Mouse (Mus musculus) urinary bladder, adult 2 months (tissue): ENCODE data around the gene Dusp8. TPM values are rescaled to one million over a fixed set of nuclear protein-coding genes. Genes with fewer than 3 reads are reported as not detected.

Source experiments
- DNase-seq: peaks from one replicate; pipeline ENCODE4 v3.0.0; 2022; ENCODE audit warnings: low spot score
- polyA plus RNA-seq: library from polyadenylated mRNA; depleted of rRNA; stranded (reverse); fragments of >200 nt; gene quantifications from 2 replicates; pipeline ENCODE4 v1.2.3, GENCODE M21; 2012; rRNA removed

Gene Dusp8
- polyA plus RNA-seq, 1 experiment, result 5.0 TPM

GRCm38 (mm10) chr7:142050536-142050935 is 45.1 kb downstream of the Dusp8 start:
- DNase-seq, result no peak

- DNase-seq, result no peak
Observed at GRCm38 (mm10) chr7:142045932-142046331, 49.7 kb downstream of the Dusp8 start.

- DNase-seq, result no peak
Observed at GRCm38 (mm10) chr7:142045344-142045743, 50.3 kb downstream of the Dusp8 start.

- DNase-seq, result no peak
Observed at GRCm38 (mm10) chr7:142040756-142041155, 54.9 kb downstream of the Dusp8 start.

GRCm38 (mm10) chr7:142037553-142038170 is 58.0 kb downstream of the Dusp8 start:
- no peak for DNase-seq

- no peak for DNase-seq
Observed at GRCm38 (mm10) chr7:142035048-142035811, 60.4 kb downstream of the Dusp8 start.

GRCm38 (mm10) chr7:142034198-142034597 is 61.4 kb downstream of the Dusp8 start:
- DNase-seq, result no peak

- no peak for DNase-seq
Observed at GRCm38 (mm10) chr7:142030073-142030472, 65.6 kb downstream of the Dusp8 start.

Other genes with a start within 250 kb of the Dusp8 start
- gene Tollip, start 177.3 kb downstream of the Dusp8 start, polyA plus RNA-seq, result 47.1 and 47.7 TPM in 2 replicates
- 0.27 and 0.34 TPM in 2 replicates for gene Brsk2, start 146.1 kb downstream of the Dusp8 start, polyA plus RNA-seq
- gene Mob2, start 34.8 kb downstream of the Dusp8 start, polyA plus RNA-seq, result 91.8 and 102 TPM in 2 replicates
- not detected in 2 replicates for gene Gm45618, start 24.9 kb upstream of the Dusp8 start, polyA plus RNA-seq
- not detected in 2 replicates for gene Gm39115, start 40.2 kb upstream of the Dusp8 start, polyA plus RNA-seq
- not detected in 2 replicates for gene Gm45337, start 48.8 kb upstream of the Dusp8 start, polyA plus RNA-seq
- gene Gm29735, start 61.3 kb upstream of the Dusp8 start, polyA plus RNA-seq, result not detected in 2 replicates
- not detected in 2 replicates for gene Gm4553, start 69.9 kb upstream of the Dusp8 start, polyA plus RNA-seq
- not detected in 2 replicates for gene Krtap5-2, start 80.2 kb upstream of the Dusp8 start, polyA plus RNA-seq
- not detected in 2 replicates for gene Gm10153, start 94.5 kb upstream of the Dusp8 start, polyA plus RNA-seq
- gene Krtap5-3, start 105.5 kb upstream of the Dusp8 start, polyA plus RNA-seq, result not detected in 2 replicates
- gene Gm7579, start 116.0 kb upstream of the Dusp8 start, polyA plus RNA-seq, result not detected in 2 replicates
- gene Krtap5-5, start 134.1 kb upstream of the Dusp8 start, polyA plus RNA-seq, result not detected in 2 replicates
- gene Gm40460, start 145.2 kb upstream of the Dusp8 start, polyA plus RNA-seq, result not detected in 2 replicates
- not detected in 2 replicates for gene Gm2431, start 162.5 kb upstream of the Dusp8 start, polyA plus RNA-seq
- not detected in 2 replicates for gene Gm4559, start 178.5 kb upstream of the Dusp8 start, polyA plus RNA-seq
- not detected in 2 replicates for gene Krtap5-1, start 201.3 kb upstream of the Dusp8 start, polyA plus RNA-seq
- gene Krtap5-4, start 207.7 kb upstream of the Dusp8 start, polyA plus RNA-seq, result not detected in 2 replicates